Mouse (Mus musculus): ENCODE measurements around the gene Gm12169.

DNA sequence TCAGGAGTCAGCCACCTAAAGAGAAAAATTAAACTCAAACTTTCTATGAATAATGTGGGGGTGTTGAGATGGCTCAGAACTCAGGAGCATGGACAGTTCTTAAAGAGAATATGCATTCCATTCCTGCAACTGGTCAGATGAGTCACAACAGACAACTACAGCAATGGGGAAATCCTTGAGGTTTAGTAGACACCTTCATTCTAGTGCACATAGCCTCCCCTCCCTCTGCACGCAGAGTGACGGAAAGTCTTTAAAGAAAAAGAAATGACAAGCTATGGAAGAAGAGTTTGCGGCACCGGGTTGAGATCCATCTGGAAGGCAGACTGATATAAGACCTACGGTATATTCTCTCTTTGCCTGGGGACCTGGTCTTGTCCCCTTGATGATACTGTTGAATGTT, 14.1 kb upstream of the Gm12169 start:
- TF ChIP-seq CTCF (IDR thresholded peaks at IDR 0.05; ENCODE audit: control insufficient read depth, insufficient read depth, insufficient replicate concordance, low read depth, low read length) (no peak), POLR2A (IDR thresholded peaks at IDR 0.05; ENCODE audit: control insufficient read depth, low read depth, low read length) (no peak)

Data from testis, adult 2 months (tissue).